Mouse (Mus musculus): ENCODE measurements around the gene Pi4k2a. TPM values are rescaled to one million over a fixed set of nuclear protein-coding genes. Genes with fewer than 3 reads are reported as not detected.

Gene Pi4k2a
- polyA plus RNA-seq, 1 experiment from 2014 or later: 36.5 TPM

- Histone ChIP-seq H3K27ac (no peak overlapping the region), H3K36me3 (no peaks in the 10 kb centered on the region), H3K9ac (replicated peaks) (no peak overlapping the region), H3K9me3 (no peaks in the 10 kb centered on the region), H3K4me1 (replicated peaks) (no peaks in the 10 kb centered on the region; the same call in 1 of the 2 replicates), H3K4me3 (replicated peaks) (no peak overlapping the region), H3K4me2 (no peak overlapping the region), H3K27me3 (no peaks in the 10 kb centered on the region)
- no peak for ATAC-seq (ENCODE audit: insufficient number of reproducible peaks, insufficient read depth, low FRiP score, low TSS enrichment, low read depth)
- WGBS: 25% methylated on average over 5 of the region's 5 CpGs
Measured at GRCm38 (mm10) chr19:42136126-42136525, 45.9 kb downstream of the Pi4k2a start.

- no peak overlapping the region for H3K27ac ChIP-seq
- no peaks in the 10 kb centered on the region for H3K27me3 ChIP-seq
- no peaks in the 10 kb centered on the region for H3K36me3 ChIP-seq
- no peaks in the 10 kb centered on the region; the same call in 1 of the 2 replicates for H3K4me1 ChIP-seq (replicated peaks)
- no peaks in the 10 kb centered on the region for H3K9me3 ChIP-seq
- H3K4me2 ChIP-seq: no peak overlapping the region
- H3K9ac ChIP-seq (replicated peaks): no peak overlapping the region
- no peak for ATAC-seq (ENCODE audit: insufficient number of reproducible peaks, insufficient read depth, low FRiP score, low TSS enrichment, low read depth)
- WGBS: 92% methylated on average over 4 of the region's 4 CpGs
- no peak overlapping the region for H3K4me3 ChIP-seq (replicated peaks)
Measured at GRCm38 (mm10) chr19:42137167-42137672, 47.0 kb downstream of the Pi4k2a start.

DNA sequence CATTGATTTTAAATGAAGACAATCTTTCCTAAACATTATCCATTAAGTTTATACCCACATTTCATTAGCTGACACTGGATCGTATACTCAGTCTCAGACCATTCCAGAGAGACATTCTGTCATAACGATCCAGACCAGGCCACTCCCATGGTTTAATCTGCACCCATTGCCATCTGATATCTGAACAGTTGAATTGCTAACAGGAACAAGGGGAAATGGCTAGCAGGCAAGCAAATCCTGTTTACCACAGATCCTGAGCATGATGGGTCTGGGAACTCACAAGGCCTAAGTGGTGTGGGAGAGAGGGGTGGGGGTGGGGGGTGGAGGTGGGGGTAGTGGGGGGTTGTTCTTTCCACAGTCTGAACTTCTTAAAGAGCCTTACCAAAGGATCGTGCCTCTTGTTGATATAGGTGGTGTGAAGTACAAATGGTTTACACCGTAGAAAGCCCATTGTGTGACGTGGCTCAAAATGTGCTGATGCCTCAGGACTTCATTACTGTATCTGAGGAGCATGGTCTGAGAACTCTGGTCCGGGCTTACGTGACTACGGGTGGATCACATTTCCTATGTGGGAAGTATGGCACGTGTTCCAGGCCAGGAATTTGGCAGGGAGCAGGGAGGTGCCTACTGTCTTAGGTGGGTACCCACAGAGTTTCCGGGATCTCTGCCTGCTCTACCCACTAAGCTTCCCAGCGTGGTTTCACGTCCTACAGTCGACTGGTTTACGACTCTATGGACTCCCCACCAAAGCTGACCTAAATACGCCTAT is 48.4 kb downstream of the Pi4k2a start:
- no peak for ATAC-seq (ENCODE audit: insufficient number of reproducible peaks, insufficient read depth, low FRiP score, low TSS enrichment, low read depth)
- H3K4me3 ChIP-seq (replicated peaks): no peak overlapping the region
- H3K9me3 ChIP-seq: no peaks in the 10 kb centered on the region
- WGBS: 86% methylated on average over 15 of the region's 15 CpGs
- H3K4me1 ChIP-seq (replicated peaks): no peaks in the 10 kb centered on the region; the same call in 1 of the 2 replicates
- no peak overlapping the region for H3K4me2 ChIP-seq
- no peak overlapping the region for H3K9ac ChIP-seq (replicated peaks)
- no peaks in the 10 kb centered on the region for H3K36me3 ChIP-seq
- no peak overlapping the region for H3K27ac ChIP-seq
- no peaks in the 10 kb centered on the region for H3K27me3 ChIP-seq

- no peaks in the 10 kb centered on the region for H3K27me3 ChIP-seq
- no peak overlapping the region for H3K9ac ChIP-seq (replicated peaks)
Measured at GRCm38 (mm10) chr19:42139724-42140517, 49.7 kb downstream of the Pi4k2a start.

GRCm38 (mm10) chr19:42141998-42142397 is 51.7 kb downstream of the Pi4k2a start:
- Histone ChIP-seq H3K4me2 (no peak overlapping the region), H3K36me3 (no peaks in the 10 kb centered on the region), H3K27me3 (no peaks in the 10 kb centered on the region), H3K4me3 (replicated peaks) (no peak overlapping the region), H3K4me1 (replicated peaks) (peaks cover 3% of the 10 kb centered on the region; the same call in 1 of the 2 replicates), H3K27ac (no peak overlapping the region), H3K9ac (replicated peaks) (no peak overlapping the region), H3K9me3 (no peaks in the 10 kb centered on the region)
- 69% methylated on average over 3 of the region's 3 CpGs for WGBS
- no peak for ATAC-seq (ENCODE audit: insufficient number of reproducible peaks, insufficient read depth, low FRiP score, low TSS enrichment, low read depth)

More at GRCm38 (mm10) chr19:42139724-42140517, 49.7 kb downstream of the Pi4k2a start:
- Histone ChIP-seq H3K4me3 (replicated peaks) (no peak overlapping the region), H3K9me3 (no peaks in the 10 kb centered on the region), H3K36me3 (no peaks in the 10 kb centered on the region), H3K4me2 (no peak overlapping the region), H3K27ac (no peak overlapping the region), H3K4me1 (replicated peaks) (no peaks in the 10 kb centered on the region; the same call in 1 of the 2 replicates)
- no peak for ATAC-seq (ENCODE audit: insufficient number of reproducible peaks, insufficient read depth, low FRiP score, low TSS enrichment, low read depth)
- 78% methylated on average over 5 of the region's 5 CpGs for WGBS

DNA sequence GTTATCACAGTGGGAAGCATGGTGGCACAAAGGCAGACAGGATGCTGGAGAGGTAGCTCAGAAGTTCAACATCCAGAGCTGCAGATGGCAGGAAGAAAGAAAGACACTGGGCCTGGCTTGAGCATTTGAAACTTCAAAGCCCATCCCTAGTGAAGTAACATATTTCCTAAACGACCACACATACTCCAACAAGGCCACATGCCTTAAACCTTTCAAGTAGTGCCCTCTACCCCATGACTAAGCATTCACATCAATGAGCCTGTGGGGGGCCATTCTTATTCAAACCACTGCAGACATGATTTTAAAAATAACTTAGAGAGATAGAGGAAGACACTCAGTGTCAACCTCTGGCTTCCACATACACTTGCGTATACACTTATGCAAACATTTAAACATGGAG is 52.5 kb downstream of the Pi4k2a start:
- H3K9me3 ChIP-seq: no peaks in the 10 kb centered on the region
- ATAC-seq (ENCODE audit: insufficient number of reproducible peaks, insufficient read depth, low FRiP score, low TSS enrichment, low read depth): no peak
- no peak overlapping the region for H3K27ac ChIP-seq
- no peak overlapping the region for H3K4me3 ChIP-seq (replicated peaks)
- no peaks in the 10 kb centered on the region for H3K27me3 ChIP-seq
- no peak overlapping the region for H3K9ac ChIP-seq (replicated peaks)
- H3K4me2 ChIP-seq: no peak overlapping the region
- peaks cover 4% of the 10 kb centered on the region; the same call in 1 of the 2 replicates for H3K4me1 ChIP-seq (replicated peaks)
- 74% methylated on average over 2 of the region's 2 CpGs for WGBS
- no peaks in the 10 kb centered on the region for H3K36me3 ChIP-seq

DNA sequence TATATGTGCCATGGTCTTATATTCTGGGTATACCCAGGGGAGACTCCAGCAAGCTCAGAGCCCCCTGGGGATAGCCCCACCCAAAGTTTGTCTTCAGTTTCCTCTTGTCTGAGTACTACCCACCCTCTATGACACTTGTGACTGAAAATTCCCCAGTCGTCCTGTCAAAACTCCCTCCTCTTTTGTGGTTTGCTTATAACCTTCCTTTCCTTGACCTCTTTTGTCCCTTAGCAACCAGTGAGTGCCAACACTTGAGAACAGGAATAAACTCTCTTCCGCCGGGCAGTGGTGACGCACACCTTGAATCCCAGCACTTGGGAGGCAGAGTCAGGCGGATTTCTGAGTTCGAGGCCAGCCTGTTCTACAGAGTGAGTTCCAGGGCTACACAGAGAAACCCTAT is 53.8 kb downstream of the Pi4k2a start:
- Histone ChIP-seq H3K27me3 (no peaks in the 10 kb centered on the region), H3K4me3 (replicated peaks) (no peak overlapping the region), H3K36me3 (no peaks in the 10 kb centered on the region), H3K9ac (replicated peaks) (no peak overlapping the region), H3K4me2 (no peak overlapping the region), H3K9me3 (no peaks in the 10 kb centered on the region), H3K4me1 (replicated peaks) (peaks cover 16% of the 10 kb centered on the region), H3K27ac (no peak overlapping the region)
- WGBS: 56% methylated on average over 6 of the region's 6 CpGs
- no peak for ATAC-seq (ENCODE audit: insufficient number of reproducible peaks, insufficient read depth, low FRiP score, low TSS enrichment, low read depth)

- H3K9ac ChIP-seq (replicated peaks): no peak overlapping the region
- 27% methylated on average over 8 of the region's 8 CpGs for WGBS
- H3K27me3 ChIP-seq: no peaks in the 10 kb centered on the region
- ATAC-seq (ENCODE audit: insufficient number of reproducible peaks, insufficient read depth, low FRiP score, low TSS enrichment, low read depth): no peak
- H3K4me2 ChIP-seq: no peak overlapping the region
- no peaks in the 10 kb centered on the region for H3K36me3 ChIP-seq
- no peak overlapping the region for H3K27ac ChIP-seq
- no peaks in the 10 kb centered on the region for H3K9me3 ChIP-seq
- H3K4me3 ChIP-seq (replicated peaks): no peak overlapping the region
- peaks cover 22% of the 10 kb centered on the region for H3K4me1 ChIP-seq (replicated peaks)
Measured at GRCm38 (mm10) chr19:42144541-42145167, 54.4 kb downstream of the Pi4k2a start.

DNA sequence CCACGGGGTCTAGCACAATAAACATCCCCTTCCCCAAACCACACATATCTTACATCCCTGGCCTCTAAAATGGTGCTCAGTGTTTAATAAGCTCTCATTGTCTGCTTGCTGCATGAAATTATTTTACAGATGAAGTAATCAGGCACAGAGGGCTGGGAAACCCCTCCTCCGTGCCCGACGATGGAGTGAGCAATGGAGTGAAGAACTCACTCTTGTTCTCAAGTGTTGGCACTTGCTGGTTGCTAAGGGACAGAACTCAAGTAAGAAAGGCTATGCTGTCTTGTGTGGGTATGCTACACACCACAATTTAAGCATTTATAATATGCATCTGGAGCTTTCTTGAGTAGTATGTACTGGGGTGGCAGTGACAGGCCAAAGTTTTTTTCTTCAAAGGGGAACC is 54.9 kb downstream of the Pi4k2a start:
- 68% methylated on average over 4 of the region's 4 CpGs for WGBS
- ATAC-seq (ENCODE audit: insufficient number of reproducible peaks, insufficient read depth, low FRiP score, low TSS enrichment, low read depth): no peak
- Histone ChIP-seq H3K27ac (no peak overlapping the region), H3K4me2 (no peak overlapping the region), H3K36me3 (no peaks in the 10 kb centered on the region), H3K4me1 (replicated peaks) (peaks cover 27% of the 10 kb centered on the region), H3K9ac (replicated peaks) (no peak overlapping the region), H3K4me3 (replicated peaks) (no peak overlapping the region), H3K9me3 (no peaks in the 10 kb centered on the region), H3K27me3 (no peaks in the 10 kb centered on the region)

DNA sequence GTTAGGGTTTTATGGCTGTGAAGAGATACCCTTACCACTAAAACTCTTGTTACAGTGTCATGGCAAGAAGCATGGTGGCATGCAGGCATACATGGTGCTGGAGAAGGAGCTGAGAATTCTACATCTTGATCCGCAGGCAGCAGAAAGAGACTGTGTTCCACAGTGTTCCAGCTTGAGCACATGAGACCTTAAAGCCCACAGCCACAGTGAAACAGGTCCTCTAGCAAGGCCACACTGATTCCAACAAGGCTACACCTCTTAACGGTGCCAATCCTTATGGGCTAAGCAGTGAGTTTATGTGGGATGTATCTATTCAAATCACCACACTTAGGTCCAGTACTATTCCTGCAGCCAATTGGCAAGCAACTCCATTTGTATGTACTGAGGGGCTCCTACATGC is 55.5 kb downstream of the Pi4k2a start:
- WGBS: 89% methylated on average over 2 of the region's 2 CpGs
- Histone ChIP-seq H3K27me3 (no peaks in the 10 kb centered on the region), H3K4me1 (replicated peaks) (peaks cover 32% of the 10 kb centered on the region), H3K9me3 (no peaks in the 10 kb centered on the region), H3K4me3 (replicated peaks) (no peak overlapping the region), H3K27ac (no peak overlapping the region), H3K4me2 (no peak overlapping the region), H3K36me3 (peaks cover 4% of the 10 kb centered on the region), H3K9ac (replicated peaks) (no peak overlapping the region)
- no peak for ATAC-seq (ENCODE audit: insufficient number of reproducible peaks, insufficient read depth, low FRiP score, low TSS enrichment, low read depth)
